Mouse (Mus musculus): Measurements from ENCODE around the gene Klhdc7a. TPM values are rescaled to one million over a fixed set of nuclear protein-coding genes. Genes with fewer than 3 reads are reported as not detected.
"Not testable (repeated sequence)": the region's sequence is repeated elsewhere in the genome, so short reads cannot be mapped to it uniquely, and the experiment has no call there.

The Klhdc7a gene
- polyA plus RNA-seq, 1 experiment, result 0.02 TPM

- no peaks in the 10 kb centered on the region for H3K79me3 ChIP-seq (ENCODE audit: low read depth)
- H3ac ChIP-seq (ENCODE audit: control insufficient read depth, insufficient read length, low read depth), result no peak overlapping the region
Measured at GRCm38 (mm10) chr4:139964406-139964805, 3.4 kb downstream of the Klhdc7a start.

DNA sequence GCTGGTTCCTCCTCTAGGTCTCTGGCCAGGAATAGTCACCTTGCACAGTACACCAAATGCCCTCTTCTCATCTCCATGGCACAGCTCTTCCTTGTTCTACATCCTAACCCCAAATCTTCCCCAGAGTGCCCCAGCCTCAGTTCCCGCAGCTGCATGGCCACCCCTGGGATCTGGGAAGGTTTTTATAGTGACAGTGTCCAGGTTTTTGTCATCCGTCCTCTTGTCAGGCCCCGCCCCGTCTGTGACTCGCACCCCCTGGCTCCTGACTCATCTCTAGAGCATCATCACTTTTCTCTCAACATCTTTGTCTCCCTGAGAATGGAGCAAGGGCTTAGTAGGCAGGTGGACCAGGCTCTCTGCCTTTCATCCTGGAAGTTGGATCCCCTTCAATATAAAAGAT, 3.9 kb downstream of the Klhdc7a start:
- Histone ChIP-seq H3K36me3 (ENCODE audit: control insufficient read depth, insufficient read depth) (no peaks in the 10 kb centered on the region), H3K4me3 (ENCODE audit: insufficient read depth, poor library complexity, severe bottlenecking) (no peak overlapping the region), H3K79me2 (ENCODE audit: control insufficient read depth, insufficient read depth) (no peaks in the 10 kb centered on the region), H3K27me3 (ENCODE audit: control insufficient read depth, insufficient read depth, insufficient read length) (peaks cover 19% of the 10 kb centered on the region), H3K79me3 (ENCODE audit: low read depth) (no peaks in the 10 kb centered on the region), H3ac (ENCODE audit: control insufficient read depth, insufficient read length, low read depth) (no peak overlapping the region)
- TF ChIP-seq CEBPB (IDR thresholded peaks at IDR 0.05; ENCODE audit: low read depth) (no peak), MYOD1 (IDR thresholded peaks at IDR 0.05; ENCODE audit: control insufficient read depth, insufficient read length, low read depth) (no peak), CTCF (IDR thresholded peaks at IDR 0.05; ENCODE audit: control insufficient read depth, insufficient read depth, insufficient read length) (no peak), FOSL1 (IDR thresholded peaks at IDR 0.05; ENCODE audit: insufficient read depth, low read length, poor library complexity, severe bottlenecking) (no peak), USF1 (IDR thresholded peaks at IDR 0.05; ENCODE audit: low read depth) (no peak), MAX (IDR thresholded peaks at IDR 0.05) (no peak), MYOG (IDR thresholded peaks at IDR 0.05; ENCODE audit: control insufficient read depth, extremely low read depth, insufficient read length) (no peak)

More at GRCm38 (mm10) chr4:139964406-139964805, 3.4 kb downstream of the Klhdc7a start:
- no peak overlapping the region for H3K4me3 ChIP-seq (ENCODE audit: insufficient read depth, poor library complexity, severe bottlenecking)
- H3K36me3 ChIP-seq (ENCODE audit: control insufficient read depth, insufficient read depth), result no peaks in the 10 kb centered on the region
- H3K27me3 ChIP-seq (ENCODE audit: control insufficient read depth, insufficient read depth, insufficient read length), result peaks cover 19% of the 10 kb centered on the region
- TF ChIP-seq MYOD1 (IDR thresholded peaks at IDR 0.05; ENCODE audit: control insufficient read depth, insufficient read length, low read depth), result no peak
- no peak for TF ChIP-seq MYOG (IDR thresholded peaks at IDR 0.05; ENCODE audit: control insufficient read depth, extremely low read depth, insufficient read length)
- no peak for TF ChIP-seq FOSL1 (IDR thresholded peaks at IDR 0.05; ENCODE audit: insufficient read depth, low read length, poor library complexity, severe bottlenecking)
- no peak for TF ChIP-seq USF1 (IDR thresholded peaks at IDR 0.05; ENCODE audit: low read depth)
- H3K79me2 ChIP-seq (ENCODE audit: control insufficient read depth, insufficient read depth), result no peaks in the 10 kb centered on the region

DNA sequence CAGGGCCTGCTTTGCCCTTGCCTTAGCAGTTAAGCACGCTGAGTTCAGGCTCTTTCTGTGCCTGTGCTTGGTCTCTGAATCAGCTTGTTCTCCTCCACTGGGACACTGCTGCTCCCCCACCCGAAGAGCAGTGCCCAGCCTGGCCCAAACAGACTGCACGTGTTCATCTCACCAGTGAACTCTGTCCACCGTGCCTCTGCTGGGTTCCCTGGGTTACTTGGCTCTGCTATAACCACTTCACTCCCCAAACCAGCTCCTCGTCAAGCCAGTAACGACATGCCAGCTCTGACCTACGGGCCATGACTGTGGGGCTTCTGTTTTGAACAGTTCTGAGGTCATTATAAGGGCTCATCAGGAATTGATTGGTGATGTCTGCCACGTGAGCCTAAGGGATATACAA, 4.8 kb downstream of the Klhdc7a start:
- no peak for TF ChIP-seq CTCF (IDR thresholded peaks at IDR 0.05; ENCODE audit: control insufficient read depth, insufficient read depth, insufficient read length)
- no peak for TF ChIP-seq MYOD1 (IDR thresholded peaks at IDR 0.05; ENCODE audit: control insufficient read depth, insufficient read length, low read depth)
- TF ChIP-seq FOSL1 (IDR thresholded peaks at IDR 0.05; ENCODE audit: insufficient read depth, low read length, poor library complexity, severe bottlenecking), result no peak
- no peak for TF ChIP-seq MYOG (IDR thresholded peaks at IDR 0.05; ENCODE audit: control insufficient read depth, extremely low read depth, insufficient read length)
- TF ChIP-seq USF1 (IDR thresholded peaks at IDR 0.05; ENCODE audit: low read depth), result no peak
- no peak for TF ChIP-seq CEBPB (IDR thresholded peaks at IDR 0.05; ENCODE audit: low read depth)
- no peak for TF ChIP-seq MAX (IDR thresholded peaks at IDR 0.05)
- Histone ChIP-seq H3K4me3 (ENCODE audit: insufficient read depth, poor library complexity, severe bottlenecking) (no peak overlapping the region), H3K36me3 (ENCODE audit: control insufficient read depth, insufficient read depth) (no peaks in the 10 kb centered on the region), H3K79me2 (ENCODE audit: control insufficient read depth, insufficient read depth) (no peaks in the 10 kb centered on the region), H3K27me3 (ENCODE audit: control insufficient read depth, insufficient read depth, insufficient read length) (peaks cover 18% of the 10 kb centered on the region), H3ac (ENCODE audit: control insufficient read depth, insufficient read length, low read depth) (no peak overlapping the region), H3K79me3 (ENCODE audit: low read depth) (no peaks in the 10 kb centered on the region)

- TF ChIP-seq MAX (IDR thresholded peaks at IDR 0.05), result no peak
- no peak for TF ChIP-seq MYOD1 (IDR thresholded peaks at IDR 0.05; ENCODE audit: control insufficient read depth, insufficient read length, low read depth)
- TF ChIP-seq CEBPB (IDR thresholded peaks at IDR 0.05; ENCODE audit: low read depth), result no peak
- TF ChIP-seq CTCF (IDR thresholded peaks at IDR 0.05; ENCODE audit: control insufficient read depth, insufficient read depth, insufficient read length), result no peak
- TF ChIP-seq MYOG (IDR thresholded peaks at IDR 0.05; ENCODE audit: control insufficient read depth, extremely low read depth, insufficient read length), result no peak
- no peak for TF ChIP-seq USF1 (IDR thresholded peaks at IDR 0.05; ENCODE audit: low read depth)
- no peak for TF ChIP-seq FOSL1 (IDR thresholded peaks at IDR 0.05; ENCODE audit: insufficient read depth, low read length, poor library complexity, severe bottlenecking)
- Histone ChIP-seq H3K4me3 (ENCODE audit: insufficient read depth, poor library complexity, severe bottlenecking) (no peak overlapping the region), H3K79me2 (ENCODE audit: control insufficient read depth, insufficient read depth) (no peaks in the 10 kb centered on the region), H3ac (ENCODE audit: control insufficient read depth, insufficient read length, low read depth) (no peak overlapping the region), H3K27me3 (ENCODE audit: control insufficient read depth, insufficient read depth, insufficient read length) (peaks cover 14% of the 10 kb centered on the region), H3K79me3 (ENCODE audit: low read depth) (no peaks in the 10 kb centered on the region), H3K36me3 (ENCODE audit: control insufficient read depth, insufficient read depth) (no peaks in the 10 kb centered on the region)
Measured at GRCm38 (mm10) chr4:139961816-139962215, 6.0 kb downstream of the Klhdc7a start.

- not testable (repeated sequence) for H3K79me2 ChIP-seq (ENCODE audit: control insufficient read depth, insufficient read depth); H3ac ChIP-seq (ENCODE audit: control insufficient read depth, insufficient read length, low read depth); H3K4me3 ChIP-seq (ENCODE audit: insufficient read depth, poor library complexity, severe bottlenecking); H3K79me3 ChIP-seq (ENCODE audit: low read depth); H3K36me3 ChIP-seq (ENCODE audit: control insufficient read depth, insufficient read depth)
- H3K27me3 ChIP-seq (ENCODE audit: control insufficient read depth, insufficient read depth, insufficient read length), result peaks cover 12% of the 10 kb centered on the region
Measured at GRCm38 (mm10) chr4:139961329-139961728, 6.5 kb downstream of the Klhdc7a start.

GRCm38 (mm10) chr4:139960724-139961315, 7.0 kb downstream of the Klhdc7a start:
- Histone ChIP-seq H3K27me3 (ENCODE audit: control insufficient read depth, insufficient read depth, insufficient read length) (peaks cover 7% of the 10 kb centered on the region), H3K4me3 (ENCODE audit: insufficient read depth, poor library complexity, severe bottlenecking) (no peak overlapping the region), H3K36me3 (ENCODE audit: control insufficient read depth, insufficient read depth) (no peaks in the 10 kb centered on the region), H3K79me2 (ENCODE audit: control insufficient read depth, insufficient read depth) (no peaks in the 10 kb centered on the region), H3ac (ENCODE audit: control insufficient read depth, insufficient read length, low read depth) (no peak overlapping the region), H3K79me3 (ENCODE audit: low read depth) (no peaks in the 10 kb centered on the region)
- TF ChIP-seq MYOG (IDR thresholded peaks at IDR 0.05; ENCODE audit: control insufficient read depth, extremely low read depth, insufficient read length) (no peak), MAX (IDR thresholded peaks at IDR 0.05) (no peak), FOSL1 (IDR thresholded peaks at IDR 0.05; ENCODE audit: insufficient read depth, low read length, poor library complexity, severe bottlenecking) (no peak), CEBPB (IDR thresholded peaks at IDR 0.05; ENCODE audit: low read depth) (no peak), MYOD1 (IDR thresholded peaks at IDR 0.05; ENCODE audit: control insufficient read depth, insufficient read length, low read depth) (no peak), CTCF (IDR thresholded peaks at IDR 0.05; ENCODE audit: control insufficient read depth, insufficient read depth, insufficient read length) (no peak), USF1 (IDR thresholded peaks at IDR 0.05; ENCODE audit: low read depth) (no peak)
